9 mouse cellular contexts compared by ENCODE assay signal in genomic region chr1:131078761-131079330, GRCm38 (mm10). TPM values are rescaled to one million over a fixed set of nuclear protein-coding genes. Genes with fewer than 3 reads are reported as not detected.
DNase-seq lines count a peak whose midpoint lies in the region; ATAC-seq and TF ChIP-seq lines count a peak whose summit lies in the region.
"Had no signal": no experiment of that assay in that cellular context is flagged by ENCODE, and none has a peak within 500 bp of the region (broad histone marks: within the 10 kb centered on the region; RNA-seq: fewer than 3 reads in every experiment).

No protein-coding gene starts in this region.

- peak; percentile 35 to 38 for DNase-seq in kidney, postnatal 4 days
- no peak for DNase-seq in kidney, adult 2 months
- peak; percentile 76 for DNase-seq in forebrain, embryonic 10.5 days (ENCODE audit: extremely low spot score, low spot score)
- DNase-seq in intestine, embryonic 14.5 days (ENCODE audit: low spot score), result no peak
- peak; percentile 79 for DNase-seq in limb, embryonic 14.5 days (ENCODE audit: low spot score)
- no peak for DNase-seq in adrenal gland, postnatal 25 days
- DNase-seq in urinary bladder, adult 18-20 months (ENCODE audit: low spot score in 2 of 2), result no peak

- H3K9me3 ChIP-seq in forebrain, embryonic 10.5 days, result no peaks in the 10 kb centered on the region
- H3K9me3 ChIP-seq in intestine, embryonic 14.5 days (ENCODE audit: control insufficient read depth, low read length), result no peaks in the 10 kb centered on the region
- H3K9me3 ChIP-seq in limb, embryonic 14.5 days (ENCODE audit: control insufficient read depth, low read length), result no peaks in the 10 kb centered on the region
- H3K9me3 ChIP-seq in stomach, embryonic 14.5 days (ENCODE audit: control insufficient read depth, low read depth, low read length), result no peaks in the 10 kb centered on the region

- H3K27ac ChIP-seq in kidney, adult 2 months (ENCODE audit: insufficient read depth, low read depth, low read length), result no peak overlapping the region
- H3K27ac ChIP-seq in forebrain, embryonic 10.5 days, result peak overlapping the region; percentile 90
- H3K27ac ChIP-seq in intestine, embryonic 14.5 days (ENCODE audit: low read depth), result 0 out of 2 replicates have a peak overlapping the region, but pooled peaks have one; percentile 5
- peak overlapping the region; percentile 61; the same call in 1 of the 2 replicates for H3K27ac ChIP-seq in limb, embryonic 14.5 days (replicated peaks; ENCODE audit: low read depth, low read length)
- peak overlapping the region; percentile 34; the same call in 1 of the 2 replicates for H3K27ac ChIP-seq in stomach, embryonic 14.5 days (ENCODE audit: low read length)

- WGBS in kidney, adult 2 months, result 62% methylated on average over 3 of the region's 3 CpGs
- 21% methylated on average over 3 of the region's 3 CpGs for WGBS in forebrain, embryonic 10.5 days
- 57% methylated on average over 3 of the region's 3 CpGs for WGBS in intestine, embryonic 14.5 days
- WGBS in limb, embryonic 14.5 days, result 42% methylated on average over 3 of the region's 3 CpGs
- WGBS in stomach, embryonic 14.5 days, result 36% methylated on average over 3 of the region's 3 CpGs

- no peak for TF ChIP-seq POLR2A in kidney, adult 2 months (IDR thresholded peaks at IDR 0.05; ENCODE audit: low read depth, low read length)
- no peak for TF ChIP-seq POLR2A in limb, embryonic 14.5 days (IDR thresholded peaks at IDR 0.05; ENCODE audit: borderline replicate concordance, extremely low read depth, insufficient read depth, insufficient read length)

- peak; percentile 54; the same call in 1 of the 2 replicates for ATAC-seq in intestine, embryonic 14.5 days (replicated peaks; ENCODE audit: low FRiP score, low TSS enrichment, low read depth)
- ATAC-seq in limb, embryonic 14.5 days (ENCODE audit: low FRiP score, low read depth), result peak; percentile 81; the same call in 1 of the 2 replicates
- peak; percentile 34; the same call in 1 of the 2 replicates for ATAC-seq in stomach, embryonic 14.5 days (ENCODE audit: insufficient number of reproducible peaks, insufficient read depth, low FRiP score, low read depth)

- no peak overlapping the region for H3K4me2 ChIP-seq in intestine, embryonic 14.5 days (ENCODE audit: low read length)
- H3K4me2 ChIP-seq in limb, embryonic 14.5 days (replicated peaks; ENCODE audit: low read depth, low read length, severe bottlenecking), result no peak overlapping the region
- no peak overlapping the region for H3K4me2 ChIP-seq in stomach, embryonic 14.5 days (replicated peaks; ENCODE audit: low read depth, low read length)

- no peak overlapping the region for H3K4me3 ChIP-seq in kidney, adult 2 months (ENCODE audit: insufficient read depth, low read depth, low read length)
- H3K4me3 ChIP-seq in forebrain, embryonic 10.5 days, result peak overlapping the region; percentile 29; the same call in 1 of the 2 replicates
- H3K4me3 ChIP-seq in intestine, embryonic 14.5 days (ENCODE audit: low read depth, low read length), result no peak overlapping the region
- H3K4me3 ChIP-seq in limb, embryonic 14.5 days (replicated peaks; ENCODE audit: low read length), result no peak overlapping the region
- H3K4me3 ChIP-seq in stomach, embryonic 14.5 days (ENCODE audit: low read depth, low read length), result no peak overlapping the region

- H3K27me3 ChIP-seq in kidney, adult 2 months (replicated peaks; ENCODE audit: control insufficient read depth, insufficient read depth, low read length), result no peaks in the 10 kb centered on the region
- H3K27me3 ChIP-seq in forebrain, embryonic 10.5 days (ENCODE audit: poor library complexity, severe bottlenecking), result no peaks in the 10 kb centered on the region
- H3K27me3 ChIP-seq in intestine, embryonic 14.5 days (replicated peaks; ENCODE audit: control insufficient read depth, insufficient read depth, low read length), result no peaks in the 10 kb centered on the region
- H3K27me3 ChIP-seq in limb, embryonic 14.5 days (ENCODE audit: control insufficient read depth, insufficient read depth, low read length), result no peaks in the 10 kb centered on the region
- no peaks in the 10 kb centered on the region for H3K27me3 ChIP-seq in stomach, embryonic 14.5 days (ENCODE audit: control insufficient read depth, insufficient read depth, low read length)

- no peaks in the 10 kb centered on the region for H3K36me3 ChIP-seq in kidney, adult 2 months (ENCODE audit: control insufficient read depth, insufficient read depth, low read length)
- H3K36me3 ChIP-seq in forebrain, embryonic 10.5 days (replicated peaks), result peaks cover 8% of the 10 kb centered on the region; the same call in 1 of the 2 replicates
- H3K36me3 ChIP-seq in intestine, embryonic 14.5 days (ENCODE audit: control insufficient read depth, insufficient read depth, low read length), result no peaks in the 10 kb centered on the region
- H3K36me3 ChIP-seq in limb, embryonic 14.5 days (ENCODE audit: control insufficient read depth, insufficient read depth, low read length), result no peaks in the 10 kb centered on the region
- no peaks in the 10 kb centered on the region for H3K36me3 ChIP-seq in stomach, embryonic 14.5 days (ENCODE audit: control insufficient read depth, insufficient read depth, low read length)

- H3K4me1 ChIP-seq in kidney, adult 2 months (ENCODE audit: control insufficient read depth, insufficient read depth, low read length), result peaks cover 46% of the 10 kb centered on the region
- H3K4me1 ChIP-seq in forebrain, embryonic 10.5 days, result peaks cover 94% of the 10 kb centered on the region
- H3K4me1 ChIP-seq in intestine, embryonic 14.5 days (replicated peaks; ENCODE audit: control insufficient read depth, insufficient read depth, low read length), result peaks cover 45% of the 10 kb centered on the region
- peaks cover 28% of the 10 kb centered on the region for H3K4me1 ChIP-seq in limb, embryonic 14.5 days (ENCODE audit: control insufficient read depth, insufficient read depth, low read length)
- H3K4me1 ChIP-seq in stomach, embryonic 14.5 days (ENCODE audit: control insufficient read depth, insufficient read depth, low read length), result peaks cover 73% of the 10 kb centered on the region

- H3K9ac ChIP-seq in intestine, embryonic 14.5 days (ENCODE audit: low read length), result no peak overlapping the region
- H3K9ac ChIP-seq in limb, embryonic 14.5 days (ENCODE audit: low read depth, low read length, severe bottlenecking), result no peak overlapping the region
- no peak overlapping the region for H3K9ac ChIP-seq in stomach, embryonic 14.5 days (replicated peaks; ENCODE audit: low read depth, low read length)

- no peak for TF ChIP-seq CTCF in kidney, adult 2 months (conservative IDR thresholded peaks at IDR 0.05; ENCODE audit: insufficient read depth, insufficient read length, low read depth, low read length)

RNA-seq across cellular contexts. Expression of gene Mapkapk2, which starts 18.8 kb away (rescaled TPM):
- polyA plus RNA-seq in kidney, adult 2 months (2012; rRNA removed), result 95.3 and 99.5 TPM in 2 replicates
- polyA plus RNA-seq in forebrain, embryonic 10.5 days (2016; fragmentation: Nextera tagmentation; extraction: Ambion mirVana), result 41.1 and 41.3 TPM in 2 replicates
- polyA plus RNA-seq in intestine, embryonic 14.5 days (2014; fragmentation: Nextera tagmentation; extraction: Ambion mirVana), result 58.1 and 62.4 TPM in 2 replicates
- polyA plus RNA-seq in limb, embryonic 14.5 days (2012; rRNA removed), result 60.9 and 70.0 TPM in 2 replicates
- 49.9 and 51.6 TPM in 2 replicates for polyA plus RNA-seq in limb, embryonic 14.5 days (2014; fragmentation: Nextera tagmentation; extraction: Ambion mirVana)
- 56.5 and 68.4 TPM in 2 replicates for polyA plus RNA-seq in stomach, embryonic 14.5 days (2014; fragmentation: Nextera tagmentation; extraction: Ambion mirVana)
- 134 and 159 TPM in 2 replicates for total RNA-seq in adrenal gland, postnatal 25 days (2021)

RNA-seq across cellular contexts. Expression of gene Il10, which starts 59.2 kb away (rescaled TPM):
- not detected in 2 replicates for polyA plus RNA-seq in kidney, adult 2 months (2012; rRNA removed)
- not detected in 2 replicates for polyA plus RNA-seq in forebrain, embryonic 10.5 days (2016; fragmentation: Nextera tagmentation; extraction: Ambion mirVana)
- not detected in 2 replicates for polyA plus RNA-seq in intestine, embryonic 14.5 days (2014; fragmentation: Nextera tagmentation; extraction: Ambion mirVana)
- 0.05 and 0.06 TPM in 2 replicates for polyA plus RNA-seq in limb, embryonic 14.5 days (2012; rRNA removed)
- polyA plus RNA-seq in limb, embryonic 14.5 days (2014; fragmentation: Nextera tagmentation; extraction: Ambion mirVana), result not detected in 2 replicates
- polyA plus RNA-seq in stomach, embryonic 14.5 days (2014; fragmentation: Nextera tagmentation; extraction: Ambion mirVana), result 0.20 and 0.38 TPM in 2 replicates
- total RNA-seq in adrenal gland, postnatal 25 days (2021), result not detected in 2 replicates
- polyA plus RNA-seq: gonadal fat pad, adult 2 months had no signal

RNA-seq across cellular contexts. Expression of gene Dyrk3, which starts 59.3 kb away (rescaled TPM):
- 0.94 and 1.4 TPM in 2 replicates for polyA plus RNA-seq in kidney, adult 2 months (2012; rRNA removed)
- polyA plus RNA-seq in forebrain, embryonic 10.5 days (2016; fragmentation: Nextera tagmentation; extraction: Ambion mirVana), result 13.3 and 15.5 TPM in 2 replicates
- 5.6 and 5.7 TPM in 2 replicates for polyA plus RNA-seq in intestine, embryonic 14.5 days (2014; fragmentation: Nextera tagmentation; extraction: Ambion mirVana)
- polyA plus RNA-seq in limb, embryonic 14.5 days (2012; rRNA removed), result 1.6 and 1.7 TPM in 2 replicates
- 2.3 and 2.7 TPM in 2 replicates for polyA plus RNA-seq in limb, embryonic 14.5 days (2014; fragmentation: Nextera tagmentation; extraction: Ambion mirVana)
- 3.5 and 4.6 TPM in 2 replicates for polyA plus RNA-seq in stomach, embryonic 14.5 days (2014; fragmentation: Nextera tagmentation; extraction: Ambion mirVana)
- 4.9 and 5.4 TPM in 2 replicates for total RNA-seq in adrenal gland, postnatal 25 days (2021)

Comparison
In these comparisons a context has a peak if more than half of its experiments do, and no peak if none do; other contexts are left out.
1. DNase-seq: peak in kidney, postnatal 4 days (2 of 2), forebrain, embryonic 10.5 days (single experiment) and limb, embryonic 14.5 days (single experiment); none in kidney, adult 2 months (single experiment), intestine, embryonic 14.5 days (single experiment), adrenal gland, postnatal 25 days (single experiment) and urinary bladder, adult 18-20 months (0 of 2).
2. Peak in every context shown above with its lines, with median percentiles within 50 percentile points of each other: ATAC-seq.